Mouse (Mus musculus): ENCODE measurements at regions not wholly inside any gene's neighbourhood (a gene's known extent, or its start where the extent isn't known, plus 50 kb on each side); places are given as distances from the start of the nearest gene placed in this dataset.

DNA sequence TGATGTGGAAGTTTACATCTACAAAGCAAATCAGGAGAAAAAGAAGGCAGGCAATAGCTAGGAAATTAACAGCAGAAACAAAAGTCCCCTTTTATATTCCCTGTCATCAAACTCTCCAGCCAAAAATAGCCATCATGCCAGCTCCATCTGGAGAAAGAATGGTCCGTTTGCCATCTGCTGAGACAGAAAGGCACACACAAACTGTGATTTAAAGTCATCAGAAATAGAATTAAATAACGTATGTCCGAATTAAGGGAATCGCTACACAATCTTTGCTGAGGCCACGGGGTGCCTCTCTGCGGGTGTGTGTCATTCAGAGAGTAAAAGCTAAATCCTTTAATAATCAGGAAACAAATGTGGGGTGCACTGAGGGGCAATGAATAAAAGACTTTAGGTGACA, 293.4 kb upstream of the Gm21961 start:
- TF ChIP-seq CTCF (IDR thresholded peaks at IDR 0.05; ENCODE audit: low read depth, low read length) = no peak
- no peak for TF ChIP-seq POLR2A (IDR thresholded peaks at IDR 0.05; ENCODE audit: insufficient read depth, low read length)

All from ES-Bruce4 (cell line).